Mouse (Mus musculus) stomach, embryonic 14.5 days (tissue): ENCODE results near the gene Leng9. TPM values are rescaled to one million over a fixed set of nuclear protein-coding genes. Genes with fewer than 3 reads are reported as not detected.

ENCODE experiments used
- ATAC-seq: fragments of 200-750 bp; cut with Nextera tagmentation; 2 replicates; pipeline ENCODE4 v1.8.0; 2017; ENCODE audit warnings: low read depth, moderate TSS enrichment; ENCODE audit not compliant: insufficient number of reproducible peaks, insufficient read depth, low FRiP score
- H3K27ac ChIP-seq: fragments of 300-500 bp; sonication (generic); 2 replicates; pipeline ENCODE4 v1.5.1; 2014; ENCODE audit warnings: mild to moderate bottlenecking, low read length, moderate library complexity, mixed read lengths
- H3K27me3 ChIP-seq: fragments of 300-500 bp; sonication (generic); 2 replicates; pipeline ENCODE4 v1.6.1; 2014; ENCODE audit warnings: low read length, control low read depth, mixed read lengths; ENCODE audit not compliant: control insufficient read depth, insufficient read depth
- H3K36me3 ChIP-seq: fragments of 300-500 bp; sonication (generic); 2 replicates; pipeline ENCODE4 v1.6.1; 2014; ENCODE audit warnings: mild to moderate bottlenecking, control low read depth, low read length, moderate library complexity, mixed read lengths; ENCODE audit not compliant: control insufficient read depth, insufficient read depth
- H3K4me1 ChIP-seq: fragments of 300-500 bp; sonication (generic); 2 replicates; pipeline ENCODE4 v1.6.1; 2014; ENCODE audit warnings: low read length, control low read depth, mixed read lengths; ENCODE audit not compliant: control insufficient read depth, insufficient read depth
- H3K4me2 ChIP-seq: fragments of 300-500 bp; sonication (generic); replicated peaks from 2 replicates; pipeline ENCODE4 v1.6.1; 2014; ENCODE audit warnings: low read depth, low read length, control low read depth
- H3K4me3 ChIP-seq: fragments of 300-500 bp; sonication (generic); 2 replicates; pipeline ENCODE4 v1.5.1; 2014; ENCODE audit warnings: low read depth, low read length, control low read depth
- H3K9ac ChIP-seq: fragments of 300-500 bp; sonication (generic); replicated peaks from 2 replicates; pipeline ENCODE4 v1.6.1; 2014; ENCODE audit warnings: low read depth, mild to moderate bottlenecking, control low read depth, low read length, moderate library complexity, mixed read lengths
- H3K9me3 ChIP-seq: fragments of 300-500 bp; sonication (generic); 2 replicates; pipeline ENCODE4 v1.6.1; 2016; ENCODE audit warnings: low read depth, low read length, control low read depth; ENCODE audit not compliant: control insufficient read depth
- WGBS: fragments of 180-500 bp; shearing (Covaris S2); extraction: QIAGEN DNeasy Blood & Tissue Kit; methylation state at CpG from one replicate; pipeline ENCODE4 v1.1.7; 2014; 5-methylcytosine and 5-hydroxymethylcytosine counted together
- polyA plus RNA-seq: library from polyadenylated mRNA; unstranded; fragments of >200 nt; fragmentation: Nextera tagmentation; extraction: Ambion mirVana; gene quantifications from 2 replicates; pipeline ENCODE4 v1.2.1, GENCODE M21; 2014

Gene Leng9
- polyA plus RNA-seq, 1 experiment from 2014 or later = 1.9 TPM

GRCm38 (mm10) chr7:4154976-4155375 lies 4.8 kb upstream of the Leng9 start:
- Histone ChIP-seq H3K36me3 (peaks cover 4% of the 10 kb centered on the region; the same call in 1 of the 2 replicates), H3K27me3 (no peaks in the 10 kb centered on the region), H3K4me1 (no peaks in the 10 kb centered on the region; the same call in 1 of the 2 replicates), H3K27ac (no peak overlapping the region), H3K4me3 (no peak overlapping the region), H3K9ac (no peak overlapping the region), H3K9me3 (no peaks in the 10 kb centered on the region), H3K4me2 (no peak overlapping the region)
- 47% methylated on average over 4 of the region's 4 CpGs for WGBS
- ATAC-seq = no peak

GRCm38 (mm10) chr7:4154356-4154755 lies 4.2 kb upstream of the Leng9 start:
- Histone ChIP-seq H3K36me3 (peaks cover 4% of the 10 kb centered on the region; the same call in 1 of the 2 replicates), H3K4me3 (no peak overlapping the region), H3K4me2 (no peak overlapping the region), H3K4me1 (no peaks in the 10 kb centered on the region; the same call in 1 of the 2 replicates), H3K9ac (no peak overlapping the region), H3K27ac (no peak overlapping the region), H3K9me3 (no peaks in the 10 kb centered on the region), H3K27me3 (no peaks in the 10 kb centered on the region)
- ATAC-seq = no peak
- 84% methylated on average over 5 of the region's 5 CpGs for WGBS

GRCm38 (mm10) chr7:4151241-4151640 lies 1.1 kb upstream of the Leng9 start:
- H3K4me3 ChIP-seq = no peak overlapping the region
- H3K27me3 ChIP-seq = no peaks in the 10 kb centered on the region
- ATAC-seq = no peak
- no peak overlapping the region for H3K27ac ChIP-seq
- no peak overlapping the region for H3K9ac ChIP-seq
- H3K4me2 ChIP-seq = no peak overlapping the region
- H3K36me3 ChIP-seq = peaks cover 17% of the 10 kb centered on the region
- no peaks in the 10 kb centered on the region for H3K9me3 ChIP-seq
- WGBS = 26% methylated on average over 22 of the region's 22 CpGs
- peaks cover 5% of the 10 kb centered on the region; the same call in 1 of the 2 replicates for H3K4me1 ChIP-seq

GRCm38 (mm10) chr7:4150811-4151221 lies 642 bp upstream of the Leng9 start:
- H3K4me2 ChIP-seq = peak overlapping the region; percentile 82; the same call in 1 of the 2 replicates
- ATAC-seq = no peak; the same call in 1 of the 2 replicates
- peaks cover 5% of the 10 kb centered on the region; the same call in 1 of the 2 replicates for H3K4me1 ChIP-seq
- 0 out of 2 replicates have a peak overlapping the region, but pooled peaks have one; percentile 1 for H3K27ac ChIP-seq
- no peak overlapping the region for H3K9ac ChIP-seq
- H3K9me3 ChIP-seq = no peaks in the 10 kb centered on the region
- 16% methylated on average over 14 of the region's 14 CpGs for WGBS
- H3K4me3 ChIP-seq = no peak overlapping the region
- peaks cover 21% of the 10 kb centered on the region for H3K36me3 ChIP-seq
- no peaks in the 10 kb centered on the region for H3K27me3 ChIP-seq

GRCm38 (mm10) chr7:4149209-4150054 lies 742 bp downstream of the Leng9 start:
- Histone ChIP-seq H3K4me1 (peaks cover 5% of the 10 kb centered on the region; the same call in 1 of the 2 replicates), H3K27me3 (no peaks in the 10 kb centered on the region), H3K36me3 (peaks cover 32% of the 10 kb centered on the region), H3K4me2 (peak overlapping the region; percentile 82), H3K9me3 (no peaks in the 10 kb centered on the region), H3K4me3 (peak overlapping the region; percentile 65), H3K27ac (peak overlapping the region; percentile 95), H3K9ac (peak overlapping the region; percentile 68)
- peak; percentile 62 for ATAC-seq
- under 1% methylated on average over 64 of the region's 64 CpGs for WGBS

GRCm38 (mm10) chr7:4148341-4149208 lies 1.6 kb downstream of the Leng9 start:
- Histone ChIP-seq H3K27me3 (no peaks in the 10 kb centered on the region), H3K9me3 (no peaks in the 10 kb centered on the region), H3K4me2 (peak overlapping the region; percentile 82), H3K27ac (peak overlapping the region; percentile 95), H3K4me1 (peaks cover 5% of the 10 kb centered on the region; the same call in 1 of the 2 replicates), H3K4me3 (peak overlapping the region; percentile 65), H3K9ac (peak overlapping the region; percentile 68), H3K36me3 (peaks cover 40% of the 10 kb centered on the region)
- 28% methylated on average over 18 of the region's 18 CpGs for WGBS
- ATAC-seq = 0 out of 2 replicates have a peak, but pooled peaks have one; percentile 0

GRCm38 (mm10) chr7:4147836-4148235 lies 2.3 kb downstream of the Leng9 start:
- Histone ChIP-seq H3K27me3 (no peaks in the 10 kb centered on the region), H3K9ac (no peak overlapping the region), H3K4me2 (no peak overlapping the region), H3K4me3 (no peak overlapping the region), H3K9me3 (no peaks in the 10 kb centered on the region), H3K27ac (0 out of 2 replicates have a peak overlapping the region, but pooled peaks have one; percentile 15), H3K4me1 (peaks cover 5% of the 10 kb centered on the region; the same call in 1 of the 2 replicates), H3K36me3 (peaks cover 47% of the 10 kb centered on the region)
- WGBS = 69% methylated on average over 4 of the region's 4 CpGs
- no peak for ATAC-seq

GRCm38 (mm10) chr7:4147371-4147770 lies 2.8 kb downstream of the Leng9 start:
- H3K36me3 ChIP-seq = peaks cover 52% of the 10 kb centered on the region

More at GRCm38 (mm10) chr7:4147371-4147770, 2.8 kb downstream of the Leng9 start:
- Histone ChIP-seq H3K4me3 (no peak overlapping the region), H3K27me3 (no peaks in the 10 kb centered on the region), H3K4me1 (peaks cover 5% of the 10 kb centered on the region; the same call in 1 of the 2 replicates), H3K9ac (no peak overlapping the region), H3K27ac (no peak overlapping the region), H3K4me2 (no peak overlapping the region), H3K9me3 (no peaks in the 10 kb centered on the region)
- ATAC-seq = no peak
- WGBS = 87% methylated on average over 20 of the region's 20 CpGs
